Mouse (Mus musculus) spleen, postnatal 4 days (tissue): Measurements from ENCODE around the gene Bpnt1.
A peak's percentile ranks its signal among the peaks of the same experiment; 100 is the strongest.
"Not testable (repeated sequence)": the region's sequence is repeated elsewhere in the genome, so short reads cannot be mapped to it uniquely, and the experiment has no call there.

Experiments
- DNase-seq, 2 experiments: peaks; one replicate each; pipeline ENCODE4 v3.0.0; 2022; ENCODE audit warnings: low spot score in 2 of 2

The Bpnt1 gene

DNA sequence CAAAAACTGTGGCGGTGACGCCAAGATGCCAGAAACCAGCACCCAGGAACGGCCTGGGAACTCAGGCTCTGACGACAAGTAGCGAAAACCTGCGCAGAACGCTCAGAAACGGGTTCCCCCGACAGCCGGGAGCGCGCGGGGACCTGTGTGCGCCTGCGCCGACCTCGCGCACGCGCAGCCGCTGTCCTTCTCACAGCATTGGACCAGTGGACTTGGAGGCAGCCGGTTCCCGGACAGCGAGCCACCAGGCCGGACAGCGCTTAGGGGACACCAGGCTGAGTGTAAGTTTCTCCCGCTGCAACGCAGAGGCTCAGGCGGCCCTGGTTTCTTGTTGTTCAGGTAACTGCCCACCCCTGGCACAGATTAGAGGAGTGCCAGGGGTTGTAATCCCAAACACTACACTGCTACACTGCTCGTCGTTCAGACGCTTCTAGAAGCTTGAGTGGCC, at the start of gene Bpnt1:
TSS of gene Bpnt1 (plus strand) at position 167 of the 448 bp plus-strand sequence.
- peak; percentile 77 to 89 for DNase-seq

GRCm38 (mm10) chr1:185282846-185283245, 49.1 kb upstream of the Bpnt1 start:
- DNase-seq = no peak

GRCm38 (mm10) chr1:185283247-185283646, 48.7 kb upstream of the Bpnt1 start:
- DNase-seq = no peak

DNA sequence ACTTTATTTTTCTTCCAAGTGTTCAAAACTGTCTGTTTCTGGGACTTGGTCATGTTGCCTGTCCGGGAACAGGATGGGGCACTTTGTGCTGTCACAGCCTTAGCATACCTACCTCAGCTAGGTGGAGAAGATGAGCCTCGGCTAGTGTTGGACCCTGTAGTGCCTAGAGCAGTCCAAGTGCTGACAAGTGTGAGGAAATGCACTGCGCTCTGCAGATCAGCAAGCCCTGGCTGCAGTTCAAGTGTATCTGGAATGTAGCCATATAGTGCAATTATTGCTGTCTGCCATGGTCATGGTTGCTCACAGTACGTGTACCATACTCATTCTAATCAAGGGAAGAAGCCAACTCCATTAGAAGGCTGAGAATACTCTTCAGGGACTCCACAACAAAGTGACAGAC, 47.2 kb upstream of the Bpnt1 start:
- DNase-seq = no peak

DNA sequence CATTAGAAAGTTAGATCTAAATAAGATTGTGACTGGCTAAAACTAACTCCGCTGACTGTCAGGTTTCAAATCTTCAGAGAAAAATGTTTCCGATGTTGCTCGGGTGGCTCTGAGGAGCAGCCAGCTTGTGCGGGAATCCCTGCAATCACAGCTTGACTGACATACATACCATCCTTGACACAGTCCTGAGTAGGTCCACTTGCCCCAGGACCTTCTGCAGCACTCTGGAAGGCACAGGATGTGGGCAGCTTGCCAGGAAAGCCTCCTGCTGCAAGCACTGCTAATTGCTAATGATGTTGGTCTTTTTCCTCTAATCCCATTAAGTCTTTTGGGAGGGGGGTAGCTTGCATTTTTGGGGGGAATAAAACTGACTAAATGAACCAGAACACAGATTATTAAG, 46.8 kb upstream of the Bpnt1 start:
- DNase-seq = no peak

DNA sequence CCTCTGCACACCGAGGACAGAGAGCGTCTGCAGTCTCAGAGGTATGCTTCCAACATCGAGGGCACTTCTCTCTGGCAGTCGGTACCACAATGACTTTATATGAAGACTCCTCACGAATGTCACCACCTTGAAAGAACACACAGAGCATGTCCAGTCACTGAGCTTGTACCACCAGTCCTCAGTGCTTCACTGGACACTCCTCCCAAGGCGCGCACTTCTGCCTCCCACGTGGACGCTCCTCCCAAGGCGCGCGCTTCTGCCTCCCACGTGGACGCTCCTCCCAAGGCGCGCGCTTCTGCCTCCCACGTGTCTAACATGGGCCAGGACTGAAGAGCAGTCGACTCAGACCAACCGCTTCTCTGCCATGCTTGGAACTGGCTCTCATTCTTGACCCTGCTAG, 44.9 kb upstream of the Bpnt1 start:
- peak in 1 of 2 experiments; percentile 46 for DNase-seq

DNA sequence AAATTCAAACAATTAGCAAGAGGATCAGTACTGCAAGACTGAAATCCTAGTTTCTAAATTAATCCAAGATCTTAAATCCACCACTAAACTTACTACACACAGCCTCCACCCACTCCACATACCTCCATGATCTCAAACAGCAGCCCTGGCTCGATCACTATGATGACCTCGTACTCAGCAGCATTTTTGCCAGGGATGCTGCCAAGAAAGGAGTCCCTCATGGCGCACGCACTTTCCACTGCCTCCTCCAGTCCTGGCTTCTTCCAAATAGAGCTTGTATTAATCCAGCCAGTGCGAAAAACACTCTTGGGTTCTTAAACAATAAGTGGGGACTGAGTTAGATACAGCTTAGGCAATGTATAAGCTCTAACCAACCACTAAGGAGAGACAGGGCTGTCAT, 42.7 kb upstream of the Bpnt1 start:
- peak in 1 of 2 experiments; percentile 40 for DNase-seq

DNA sequence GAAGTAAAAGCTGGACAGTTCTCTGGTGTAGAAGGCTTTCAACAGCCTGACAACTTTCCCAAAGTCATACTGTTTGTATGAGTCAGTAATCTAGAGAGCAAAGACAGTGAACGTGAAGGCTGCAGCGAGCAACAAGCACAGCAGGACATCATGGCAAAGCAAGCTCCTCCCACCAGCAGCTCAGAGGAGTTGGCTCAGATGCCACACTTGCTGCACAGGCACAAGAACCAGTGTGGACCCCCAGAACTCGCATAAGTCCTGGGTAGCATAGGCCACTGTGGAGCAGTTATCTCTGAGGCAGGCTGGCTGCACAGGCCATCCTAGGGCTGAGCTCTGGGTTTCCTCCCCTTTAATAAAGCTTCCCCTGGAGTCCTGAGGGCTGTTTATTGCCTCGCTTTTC, 40.6 kb upstream of the Bpnt1 start:
- peak in 1 of 2 experiments; percentile 53 for DNase-seq

DNA sequence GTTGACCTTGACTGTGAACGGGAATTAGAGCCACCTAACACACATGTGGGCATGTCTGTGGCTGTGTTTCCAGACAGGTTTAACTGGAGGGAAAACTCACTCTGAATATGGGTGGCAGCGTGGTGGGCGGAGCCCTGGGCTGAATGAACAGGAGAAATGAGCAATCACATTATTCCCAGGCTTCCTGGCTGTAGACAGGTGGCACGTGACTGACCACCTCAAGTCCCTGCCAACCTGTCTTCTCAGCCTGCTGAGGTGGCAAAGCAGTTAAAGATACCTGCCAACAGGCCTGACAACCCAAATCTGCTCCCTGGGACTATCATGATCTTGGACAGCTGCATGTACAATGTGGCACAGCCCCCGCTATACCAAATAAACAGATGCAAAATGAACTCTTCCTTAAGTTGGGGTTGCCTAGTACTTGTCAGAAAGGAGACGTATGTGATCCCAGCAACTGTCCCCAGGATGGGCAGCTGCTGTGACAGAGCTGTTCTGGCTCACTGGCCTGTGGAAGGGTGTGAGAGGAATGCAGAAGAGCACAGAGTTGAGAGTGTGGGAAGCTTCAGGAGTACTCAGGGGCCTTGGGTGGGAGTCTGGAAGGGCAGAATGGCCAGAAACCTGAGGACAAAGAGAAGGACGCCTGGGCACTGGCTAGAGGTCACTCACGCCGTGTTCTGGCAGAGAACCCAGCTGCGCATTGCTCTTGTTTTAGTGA, 39.1 kb upstream of the Bpnt1 start:
- peak in 1 of 2 experiments; percentile 43 for DNase-seq

- peak in 1 of 2 experiments; percentile 54 for DNase-seq
Observed at GRCm38 (mm10) chr1:185296850-185297249, 35.1 kb upstream of the Bpnt1 start.

GRCm38 (mm10) chr1:185298496-185298895, 33.5 kb upstream of the Bpnt1 start:
- no peak for DNase-seq

- DNase-seq = no peak
Observed at GRCm38 (mm10) chr1:185302816-185303215, 29.1 kb upstream of the Bpnt1 start.

- no peak for DNase-seq
Observed at GRCm38 (mm10) chr1:185306836-185307235, 25.1 kb upstream of the Bpnt1 start.

DNA sequence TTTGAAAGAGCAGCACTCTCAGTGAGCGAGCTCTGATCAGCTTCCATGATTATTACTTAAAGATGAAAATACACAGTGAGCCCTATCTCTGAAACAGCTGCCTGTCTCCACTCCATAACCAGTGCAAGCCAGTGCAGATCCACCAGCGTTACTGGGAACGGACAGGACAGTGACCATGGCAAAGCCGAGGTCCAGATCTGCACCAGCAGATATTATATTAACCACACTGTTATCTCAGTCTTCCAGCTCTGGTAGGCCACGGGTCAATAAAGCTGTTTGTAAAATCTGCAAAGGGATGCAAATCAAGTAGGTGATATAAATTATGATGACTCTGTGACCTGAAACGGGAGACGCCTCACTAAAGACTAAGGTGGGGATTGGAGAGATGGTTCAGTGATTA, 24.3 kb upstream of the Bpnt1 start:
- no peak for DNase-seq

- DNase-seq = no peak
Observed at GRCm38 (mm10) chr1:185308334-185308733, 23.6 kb upstream of the Bpnt1 start.

GRCm38 (mm10) chr1:185308908-185309307, 23.0 kb upstream of the Bpnt1 start:
- DNase-seq = no peak

GRCm38 (mm10) chr1:185311949-185312348, 20.0 kb upstream of the Bpnt1 start:
- no peak for DNase-seq

GRCm38 (mm10) chr1:185314546-185314945, 17.4 kb upstream of the Bpnt1 start:
- no peak for DNase-seq

DNA sequence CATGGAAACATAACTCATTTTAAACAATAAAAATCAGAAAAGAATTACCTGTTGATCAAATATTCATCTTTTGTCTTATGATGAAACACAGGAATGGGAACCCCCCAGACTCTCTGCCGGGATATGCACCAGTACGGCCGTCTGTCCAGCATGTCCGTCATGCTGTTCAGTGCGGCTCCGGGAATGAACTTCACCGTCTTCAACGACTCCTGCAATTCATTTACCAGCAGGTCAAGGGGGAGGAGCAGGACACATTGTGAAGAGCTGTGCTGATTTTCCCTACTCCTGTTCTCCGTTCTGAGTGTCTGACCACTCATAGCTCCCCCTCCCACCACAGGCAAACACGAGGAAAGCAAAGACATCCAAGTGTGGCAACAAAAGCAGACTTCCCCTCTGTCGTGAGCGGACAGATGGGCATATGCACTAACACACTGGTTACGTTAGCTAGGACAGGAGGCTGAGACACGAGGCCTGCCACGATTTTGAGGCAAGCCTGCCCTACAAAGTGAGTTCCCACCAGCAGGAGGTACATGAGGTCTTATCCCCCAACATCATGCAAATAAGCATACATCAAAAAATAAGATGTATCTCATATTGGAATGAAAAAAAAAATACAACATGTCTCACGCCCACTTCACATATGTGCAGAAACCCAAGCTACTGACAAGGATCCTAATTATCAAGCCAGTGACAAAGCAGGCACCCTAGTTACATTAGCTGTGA, 15.9 kb upstream of the Bpnt1 start:
- no peak for DNase-seq

GRCm38 (mm10) chr1:185327754-185328345, 4.1 kb upstream of the Bpnt1 start:
- not testable (repeated sequence) for DNase-seq

DNA sequence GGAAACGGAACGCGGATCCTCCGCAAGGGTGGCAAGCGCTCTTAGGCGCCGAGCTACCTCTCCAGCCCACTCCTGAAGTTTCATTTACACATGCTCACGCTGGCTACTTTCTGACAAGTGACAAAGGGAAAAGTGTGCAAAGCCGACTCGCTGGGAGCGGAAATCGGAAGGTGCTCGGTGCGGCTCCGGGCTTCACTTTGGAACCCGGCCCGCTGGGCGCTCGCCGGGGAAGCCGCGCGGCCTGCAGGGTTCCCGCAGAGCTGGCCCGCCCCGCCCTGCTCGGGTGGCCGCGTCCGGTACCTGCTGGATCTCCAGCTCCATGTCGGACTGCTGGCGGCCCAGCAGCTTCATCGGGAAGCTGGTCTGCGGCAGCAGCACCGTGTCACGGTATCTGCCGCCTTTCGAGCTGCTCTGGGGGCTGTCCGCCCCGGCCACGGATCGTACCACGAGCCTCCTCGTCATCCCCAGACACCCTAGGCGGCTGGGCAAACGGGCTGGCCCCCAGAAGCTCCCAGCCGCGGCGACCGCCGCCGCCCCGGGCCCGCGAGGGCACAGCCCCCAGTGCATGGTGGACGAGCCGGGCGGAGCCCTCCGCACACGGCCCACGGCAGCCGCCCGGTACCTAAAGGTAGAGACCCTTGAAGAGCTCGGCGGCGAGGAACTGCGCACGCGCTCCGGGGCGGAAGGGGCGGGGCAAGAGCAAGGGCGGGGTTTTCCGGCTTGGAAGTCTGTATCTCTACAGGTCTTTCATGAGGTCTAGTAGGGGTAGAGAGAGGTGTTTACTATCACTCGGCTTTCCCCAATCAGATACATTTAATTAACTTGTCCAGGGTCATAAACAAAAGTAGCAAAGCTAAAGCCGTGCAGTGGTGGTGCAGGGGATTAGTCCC, 3.0 kb upstream of the Bpnt1 start, which contains the start of gene Iars2:
TSS of gene Iars2 (minus strand) at position 676 of the 890 bp plus-strand sequence.
- DNase-seq = peak; percentile 91 to 96

- no peak for DNase-seq
Observed at GRCm38 (mm10) chr1:185329851-185330250, 2.1 kb upstream of the Bpnt1 start.
